31 mouse cellular contexts compared by ENCODE assay signal in the genomic region with DNA sequence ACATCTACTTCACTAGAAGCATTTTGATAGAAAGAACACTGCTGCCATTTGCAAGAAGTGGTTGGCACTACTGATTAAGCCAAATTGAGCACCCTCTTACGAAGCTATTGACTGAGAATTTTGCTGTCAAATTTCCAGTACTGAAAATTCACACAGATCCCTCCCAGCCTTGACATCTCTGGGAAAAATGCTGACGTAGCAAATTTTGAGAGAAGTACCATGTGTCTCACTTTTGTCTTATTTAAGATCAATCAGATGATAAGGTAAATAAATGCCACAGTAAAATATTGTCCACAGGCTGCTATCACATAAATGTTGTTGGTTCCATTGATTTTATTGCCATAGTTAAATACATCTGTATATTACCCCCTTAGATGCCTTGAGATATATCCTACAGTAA.
"Had no signal": no experiment of that assay in that cellular context is flagged by ENCODE, and none has a peak within 500 bp of the region (broad histone marks: within the 10 kb centered on the region; RNA-seq: fewer than 3 reads in every experiment).

No protein-coding gene starts in this region.

- H3K36me3 ChIP-seq: limb, embryonic 10.5 days; limb, embryonic 12.5 days; limb, embryonic 13.5 days; limb, embryonic 15.5 days; liver, embryonic 12.5 days; liver, embryonic 13.5 days; liver, embryonic 15.5 days; lung, embryonic 15.5 days; midbrain, embryonic 10.5 days; midbrain, embryonic 12.5 days; midbrain, embryonic 13.5 days; midbrain, embryonic 15.5 days; neural tube, embryonic 12.5 days had no signal

- DNase-seq: left cerebral cortex, postnatal 4 days; liver; liver, embryonic 13.5 days; liver, postnatal 0 days; lung, adult 18-20 months; lung, adult 2 months; lung, embryonic 14.5 days; lung, postnatal 10 days; lung, postnatal 14 days; lung, postnatal 36 days; lung, postnatal 4 days; midbrain, embryonic 14.5 days had no signal

- H3K4me1 ChIP-seq: limb, embryonic 10.5 days; limb, embryonic 12.5 days; limb, embryonic 13.5 days; limb, embryonic 15.5 days; liver, embryonic 12.5 days; liver, embryonic 13.5 days; liver, embryonic 15.5 days; lung, embryonic 15.5 days; megakaryocyte, embryonic 14.5 days; midbrain, embryonic 10.5 days; midbrain, embryonic 12.5 days; midbrain, embryonic 13.5 days; midbrain, embryonic 15.5 days; neural tube, embryonic 12.5 days had no signal

- H3K27me3 ChIP-seq: limb, embryonic 12.5 days; limb, embryonic 13.5 days; limb, embryonic 15.5 days; liver, embryonic 12.5 days; liver, embryonic 13.5 days; liver, embryonic 15.5 days; lung, embryonic 15.5 days; megakaryocyte, embryonic 14.5 days; midbrain, embryonic 12.5 days; midbrain, embryonic 13.5 days; midbrain, embryonic 15.5 days; neural tube, embryonic 12.5 days had no signal

- H3K9ac ChIP-seq: limb, embryonic 12.5 days; limb, embryonic 13.5 days; limb, embryonic 15.5 days; liver, embryonic 12.5 days; liver, embryonic 13.5 days; liver, embryonic 14.5 days; liver, embryonic 15.5 days; liver, postnatal 0 days; lung, embryonic 14.5 days; lung, embryonic 15.5 days; midbrain, embryonic 12.5 days; midbrain, embryonic 13.5 days; midbrain, embryonic 15.5 days; neural tube, embryonic 12.5 days had no signal

- H3K4me3 ChIP-seq: limb, embryonic 10.5 days; limb, embryonic 12.5 days; limb, embryonic 13.5 days; limb, embryonic 15.5 days; liver, embryonic 12.5 days; liver, embryonic 13.5 days; liver, embryonic 15.5 days; lung, embryonic 15.5 days; megakaryocyte, embryonic 14.5 days; midbrain, embryonic 10.5 days; midbrain, embryonic 12.5 days; midbrain, embryonic 13.5 days; midbrain, embryonic 15.5 days; myocyte; neural tube, embryonic 12.5 days had no signal

- H3K27ac ChIP-seq: limb, embryonic 10.5 days; limb, embryonic 12.5 days; limb, embryonic 13.5 days; limb, embryonic 15.5 days; liver, embryonic 12.5 days; liver, embryonic 13.5 days; liver, embryonic 14.5 days; liver, embryonic 15.5 days; lung, embryonic 15.5 days; macrophage; midbrain, embryonic 10.5 days; midbrain, embryonic 12.5 days; midbrain, embryonic 13.5 days; midbrain, embryonic 15.5 days; neural tube, embryonic 12.5 days had no signal

- H3K4me2 ChIP-seq: limb, embryonic 12.5 days; limb, embryonic 13.5 days; limb, embryonic 15.5 days; liver, embryonic 12.5 days; liver, embryonic 13.5 days; liver, embryonic 15.5 days; lung, embryonic 14.5 days; lung, embryonic 15.5 days; midbrain, embryonic 11.5 days; midbrain, embryonic 12.5 days; midbrain, embryonic 13.5 days; midbrain, embryonic 15.5 days; neural tube, embryonic 12.5 days had no signal

- H3K9me3 ChIP-seq: limb, embryonic 10.5 days; limb, embryonic 12.5 days; limb, embryonic 13.5 days; limb, embryonic 15.5 days; liver, embryonic 12.5 days; liver, embryonic 13.5 days; liver, embryonic 15.5 days; lung, embryonic 15.5 days; megakaryocyte, embryonic 14.5 days; midbrain, embryonic 10.5 days; midbrain, embryonic 12.5 days; midbrain, embryonic 13.5 days; midbrain, embryonic 15.5 days; neural tube, embryonic 12.5 days had no signal

- ATAC-seq: liver, embryonic 12.5 days; liver, postnatal 0 days; lung, postnatal 0 days; midbrain, embryonic 13.5 days; midbrain, embryonic 15.5 days; midbrain, embryonic 16.5 days had no signal
